Mouse (Mus musculus): Measurements from ENCODE around the gene Tmem217.

GRCm38 (mm10) chr17:29480256-29480655 is 71.9 kb downstream of the Tmem217 start:
- TF ChIP-seq CTCF (IDR thresholded peaks at IDR 0.05 in 2 of 3, conservative IDR thresholded peaks at IDR 0.05 in 1 of 3; ENCODE audit: control insufficient read depth in 1 of 3, insufficient read depth in 1 of 3, low read depth in 2 of 3, low read length in 3 of 3, poor library complexity in 1 of 3, severe bottlenecking in 1 of 3) (no peak), CHD1 (IDR thresholded peaks at IDR 0.05; ENCODE audit: low read depth, low read length) (no peak), POLR2A (IDR thresholded peaks at IDR 0.05; ENCODE audit: control insufficient read depth in 1 of 2, insufficient read depth in 1 of 2, low read depth in 1 of 2, low read length in 2 of 2, poor library complexity in 1 of 2) (no peak), E2F4 (IDR thresholded peaks at IDR 0.05; ENCODE audit: borderline replicate concordance, low read depth, low read length) (no peak), USF1 (IDR thresholded peaks at IDR 0.05; ENCODE audit: low read depth, low read length) (no peak), MAX (IDR thresholded peaks at IDR 0.05; ENCODE audit: low read length) (no peak), ETS1 (IDR thresholded peaks at IDR 0.05; ENCODE audit: low read depth, low read length) (no peak), ZMIZ1 (IDR thresholded peaks at IDR 0.05; ENCODE audit: low read depth, low read length) (no peak), GATA1 (IDR thresholded peaks at IDR 0.05; ENCODE audit: low read depth, low read length) (no peak), POLR2AphosphoS2 (IDR thresholded peaks at IDR 0.05; ENCODE audit: low read length) (no peak), ELF1 (IDR thresholded peaks at IDR 0.05; ENCODE audit: low read depth, low read length) (no peak)
